Mouse (Mus musculus): ENCODE measurements at regions not wholly inside any gene's neighbourhood (a gene's known extent, or its start where the extent isn't known, plus 50 kb on each side); places are given as distances from the start of the nearest gene placed in this dataset.

DNA sequence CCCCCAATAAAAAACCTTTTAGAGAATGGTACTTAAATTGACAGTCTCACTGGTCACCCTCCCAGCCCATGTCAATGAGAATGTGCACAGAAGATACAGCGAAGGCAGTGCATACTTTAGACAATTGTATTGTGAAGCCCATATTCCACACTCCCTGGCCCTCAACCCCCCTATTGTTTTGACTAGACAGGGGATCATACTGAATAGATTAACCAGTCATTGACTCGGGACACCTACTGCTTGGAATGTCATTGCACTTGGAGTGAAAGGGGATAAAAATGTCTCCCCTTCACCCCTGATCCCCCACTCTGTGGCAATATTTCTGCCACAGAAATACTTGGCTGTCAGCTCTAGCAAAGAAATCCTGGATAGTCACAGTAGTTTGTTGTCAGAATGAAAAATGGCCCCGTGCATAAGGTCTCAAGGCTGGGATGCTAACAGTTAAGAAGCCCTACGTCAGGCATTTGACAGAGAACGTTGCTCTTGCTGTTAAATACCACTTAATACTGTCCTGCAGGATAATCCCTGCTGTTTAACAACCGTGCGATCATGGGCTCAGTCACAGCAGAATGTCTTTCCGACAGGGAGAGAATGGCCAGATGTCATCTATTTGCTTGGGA, 644.5 kb upstream of the Sox9 start:
- no peak for DNase-seq

- DNase-seq, result no peak
Measured at GRCm38 (mm10) chr11:112140058-112140457, 642.0 kb upstream of the Sox9 start.

- DNase-seq, result no peak
Measured at GRCm38 (mm10) chr11:112140495-112140894, 641.5 kb upstream of the Sox9 start.

- DNase-seq, result no peak
Measured at GRCm38 (mm10) chr11:112140912-112141311, 641.1 kb upstream of the Sox9 start.

- DNase-seq, result no peak
Measured at GRCm38 (mm10) chr11:112152051-112152450, 630.0 kb upstream of the Sox9 start.

GRCm38 (mm10) chr11:112153198-112153597, 628.8 kb upstream of the Sox9 start:
- no peak for DNase-seq

DNA sequence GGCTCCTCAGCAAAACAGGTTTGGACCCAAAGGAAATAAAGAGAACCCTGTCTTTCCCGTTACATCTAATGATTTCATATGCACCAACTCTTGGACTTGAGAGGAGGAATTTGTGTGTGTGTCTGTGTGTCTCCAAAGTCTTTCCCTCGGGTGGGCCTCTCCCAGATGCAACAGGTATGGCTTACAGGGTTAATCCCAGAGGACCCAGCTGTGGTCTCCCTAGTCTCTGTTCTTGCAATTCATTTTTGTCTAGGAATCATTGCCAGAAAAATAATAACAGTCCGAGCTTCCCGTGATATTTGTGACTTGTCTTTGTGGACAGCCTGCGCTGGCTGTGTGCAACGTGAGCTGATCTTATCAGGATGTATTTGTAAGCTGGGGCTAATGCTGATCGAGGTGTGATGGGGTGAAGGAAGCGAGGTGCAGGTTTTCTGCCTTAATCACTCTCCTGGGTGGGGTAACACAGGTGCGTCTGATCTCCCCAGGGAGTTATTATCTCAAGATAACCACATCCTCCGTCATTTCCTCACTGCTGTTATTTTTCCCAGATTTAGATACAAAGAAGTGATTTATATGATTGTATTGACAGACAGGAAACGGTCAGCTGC, 627.2 kb upstream of the Sox9 start:
- DNase-seq, result no peak

GRCm38 (mm10) chr11:112155339-112155955, 626.6 kb upstream of the Sox9 start:
- DNase-seq, result no peak

DNA sequence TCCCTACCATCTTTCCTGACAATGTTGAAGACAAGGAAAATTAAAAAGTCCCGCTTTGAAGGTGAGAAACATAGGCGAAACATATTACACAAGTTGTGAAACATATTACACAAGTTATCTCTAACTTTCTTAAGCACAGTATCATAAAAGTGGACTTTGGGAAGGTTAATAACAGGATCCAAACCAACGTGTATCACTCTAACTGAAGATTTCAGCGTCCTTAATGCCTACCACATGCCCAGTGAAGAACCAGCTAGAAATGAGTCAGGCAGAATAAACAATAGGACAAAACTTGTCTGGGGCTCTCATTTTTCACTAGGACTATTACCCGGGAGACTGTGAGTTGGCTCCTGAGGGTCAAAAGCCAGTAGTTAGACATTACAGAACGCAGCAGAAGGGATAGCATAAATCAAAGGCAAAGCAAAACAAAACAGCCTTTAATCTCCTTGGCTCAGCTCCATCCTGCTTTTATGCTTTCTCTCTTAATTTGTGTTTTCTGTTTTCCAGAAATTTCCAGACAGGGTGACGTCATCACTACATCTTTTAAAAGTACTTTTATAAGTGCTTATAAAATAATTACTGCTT, 618.3 kb upstream of the Sox9 start:
- DNase-seq, result no peak

- DNase-seq, result no peak
Measured at GRCm38 (mm10) chr11:112173585-112173984, 608.4 kb upstream of the Sox9 start.

- DNase-seq, result no peak
Measured at GRCm38 (mm10) chr11:112175302-112175701, 606.7 kb upstream of the Sox9 start.

DNA sequence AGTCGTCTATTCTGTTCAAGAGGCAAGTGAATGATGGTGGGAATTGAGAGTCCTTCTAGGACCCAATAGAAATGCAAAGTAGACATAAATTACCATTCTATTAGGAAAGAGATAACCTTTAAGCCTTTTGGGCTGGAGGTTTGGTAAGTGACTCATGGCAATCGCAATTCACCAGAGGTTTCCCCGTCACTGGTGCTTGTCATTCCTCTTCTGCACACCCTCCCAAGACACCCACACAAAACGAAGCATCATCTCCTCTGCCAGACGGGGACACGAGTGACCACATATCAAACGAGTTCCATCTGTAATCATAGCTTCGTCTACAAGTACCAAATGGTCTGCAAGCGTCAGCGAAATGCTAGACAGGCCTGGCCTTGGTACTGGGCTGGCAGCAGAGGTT, 601.4 kb upstream of the Sox9 start:
- no peak for DNase-seq

DNA sequence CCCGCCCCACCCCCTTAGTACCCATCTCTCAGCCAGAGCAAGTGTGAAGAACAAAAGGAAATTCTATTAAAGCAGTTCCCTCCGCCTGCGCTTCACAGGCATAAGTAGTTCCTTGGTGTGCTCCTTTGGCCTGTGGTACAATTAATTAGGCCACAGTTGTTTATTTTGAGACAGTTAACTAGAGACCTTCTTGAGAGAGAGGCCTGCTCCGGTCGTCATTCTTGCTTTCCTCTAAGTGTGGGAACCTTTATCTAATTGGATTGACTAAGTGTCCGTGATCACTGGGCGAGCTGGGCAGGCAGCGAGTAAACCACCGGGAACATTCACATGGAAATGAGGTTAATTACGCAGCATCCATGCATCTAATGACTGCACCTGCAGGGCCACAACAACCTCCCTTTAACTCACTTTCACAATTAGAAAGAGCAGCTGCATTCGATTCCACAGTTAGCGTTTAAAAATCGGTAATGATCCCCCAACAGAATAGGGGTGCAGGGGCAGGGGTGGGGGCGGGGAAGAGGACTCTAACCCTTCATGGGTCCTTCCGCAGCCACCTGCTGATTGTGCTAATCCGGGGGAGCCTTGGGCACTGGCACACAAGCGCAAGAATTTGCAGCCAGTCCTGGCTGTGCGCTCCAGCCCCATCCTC, 584.3 kb upstream of the Sox9 start:
- DNase-seq, result no peak

GRCm38 (mm10) chr11:112204561-112204960, 577.5 kb upstream of the Sox9 start:
- DNase-seq, result no peak

DNA sequence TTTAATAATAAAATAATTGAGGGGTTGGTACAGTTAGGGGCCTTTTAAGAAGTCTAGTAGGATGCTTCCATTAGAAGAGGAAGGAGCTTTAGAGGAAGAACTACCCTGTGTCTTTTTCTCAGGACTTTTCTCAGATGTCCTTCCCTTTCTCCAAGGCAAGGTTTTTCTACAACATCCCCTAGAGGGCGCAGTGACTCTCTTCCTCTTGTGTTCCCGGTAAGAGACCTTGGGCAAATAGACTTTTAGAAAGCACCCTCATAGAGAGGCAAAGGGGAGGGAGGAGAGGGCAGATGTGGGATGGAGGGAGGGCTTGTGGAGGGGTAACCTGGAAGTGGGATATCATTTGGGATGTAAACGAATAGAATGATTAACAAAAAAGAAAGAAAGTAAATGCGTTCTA, 572.6 kb upstream of the Sox9 start:
- DNase-seq, result peak; percentile 61

- DNase-seq, result no peak
Measured at GRCm38 (mm10) chr11:112219046-112219720, 562.8 kb upstream of the Sox9 start.

GRCm38 (mm10) chr11:112234492-112235116, 547.4 kb upstream of the Sox9 start:
- no peak for DNase-seq

DNA sequence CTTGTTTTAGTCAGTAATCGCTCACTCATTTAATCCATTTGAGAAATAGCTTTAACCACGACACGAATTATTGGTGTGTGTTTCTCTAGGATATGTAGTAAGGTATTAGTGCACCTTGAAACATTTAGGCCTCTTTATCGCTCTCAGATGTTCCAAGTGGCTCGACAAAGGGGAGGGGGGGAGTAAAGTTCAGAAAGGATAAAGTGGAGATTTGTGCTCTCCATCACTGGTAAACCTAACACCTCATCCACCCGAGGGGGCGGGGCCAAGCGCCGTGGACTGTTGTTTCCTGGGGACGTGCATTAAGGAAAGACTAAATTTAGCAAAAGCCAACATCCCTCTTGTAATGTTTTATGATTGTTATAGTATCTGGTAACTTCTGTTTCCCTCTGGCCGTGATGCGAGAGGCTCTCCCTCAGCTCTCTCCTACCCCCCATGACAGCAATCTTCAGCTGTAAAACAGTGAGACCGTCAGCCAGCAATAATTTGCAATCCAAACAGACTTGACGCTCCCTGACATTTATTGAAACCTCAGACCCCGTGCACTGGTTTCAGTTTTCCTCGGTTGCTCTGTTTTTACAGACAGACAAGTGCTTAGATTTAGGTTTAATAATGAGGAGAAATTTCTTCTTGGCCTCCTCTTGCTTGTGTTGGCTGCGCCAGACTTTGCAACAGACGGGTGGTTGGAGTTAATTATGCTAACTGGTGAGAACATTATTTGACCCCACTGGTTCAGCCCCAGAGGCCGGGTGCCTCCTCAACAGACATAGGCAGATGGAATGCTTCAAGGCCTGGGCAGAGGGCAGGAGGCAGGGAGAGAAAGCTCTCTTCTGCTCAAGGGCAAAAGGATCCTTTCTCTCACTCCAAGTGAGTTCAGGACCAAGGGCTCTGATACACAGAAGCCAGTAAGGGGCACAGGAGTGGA, 542.8 kb upstream of the Sox9 start:
- DNase-seq, result no peak

DNA sequence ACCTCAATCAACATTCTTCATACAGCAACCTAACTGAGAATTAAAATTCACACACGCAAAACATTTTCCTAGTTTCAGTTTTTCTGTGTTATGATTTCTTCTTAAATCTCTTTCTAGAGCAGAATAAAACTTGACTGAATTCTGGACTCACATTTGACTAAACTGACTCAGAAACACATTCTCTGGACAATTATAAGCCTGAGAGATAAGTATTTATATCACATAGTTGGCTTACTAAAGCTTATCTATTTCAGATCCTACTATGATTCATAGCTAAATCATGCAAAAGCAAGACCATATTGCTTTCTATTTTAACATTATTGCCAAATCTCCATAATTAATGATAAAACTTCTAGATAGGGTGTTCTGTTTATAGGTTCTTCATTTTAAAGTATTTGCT, 529.5 kb upstream of the Sox9 start:
- no peak for DNase-seq

- no peak for DNase-seq
Measured at GRCm38 (mm10) chr11:112253061-112253460, 529.0 kb upstream of the Sox9 start.

GRCm38 (mm10) chr11:112256326-112256725, 525.7 kb upstream of the Sox9 start:
- no peak for DNase-seq
